Mouse (Mus musculus) CH12.LX (cell line): ENCODE data around the gene Dpep3. TPM values are rescaled to one million over a fixed set of nuclear protein-coding genes. Genes with fewer than 3 reads are reported as not detected.

Source experiments
- DNase-seq: peaks from one replicate; pipeline ENCODE4 v3.0.0-alpha.2; 2013; ENCODE audit errors: extremely low read depth
- H3K27ac ChIP-seq: 2 replicates; pipeline ENCODE4 v1.5.1; 2012; ENCODE audit warnings: low read depth, mild to moderate bottlenecking, control low read depth, moderate library complexity; ENCODE audit not compliant: insufficient read depth
- H3K27me3 ChIP-seq: replicated peaks from 2 replicates; pipeline ENCODE3; 2012; ENCODE audit warnings: inconsistent platforms
- H3K36me3 ChIP-seq, 2 experiments: replicated peaks in 1 of 2; 2 replicates each; pipeline versions ENCODE3 to v1.6.1; 2012; ENCODE audit warnings: inconsistent platforms in 1 of 2, low read length in 1 of 2, mild to moderate bottlenecking in 1 of 2, mixed read lengths in 1 of 2, moderate library complexity in 1 of 2; ENCODE audit not compliant: control insufficient read depth in 1 of 2, insufficient read depth in 1 of 2
- H3K4me1 ChIP-seq, 2 experiments: 2 replicates each; pipeline ENCODE4 v1.6.1; 2012; ENCODE audit warnings: inconsistent platforms in 1 of 2, moderate library complexity in 1 of 2; ENCODE audit not compliant: insufficient read depth in 2 of 2, control insufficient read depth in 1 of 2
- H3K4me2 ChIP-seq: 2 replicates; pipeline ENCODE4 v1.6.1; 2012; ENCODE audit warnings: low read depth, mild to moderate bottlenecking, control low read depth; ENCODE audit not compliant: poor library complexity, insufficient read depth, severe bottlenecking
- H3K4me3 ChIP-seq, 3 experiments: fragments of 150-350 bp in 1 of 3; sonication (generic) in 1 of 3; replicated peaks in 1 of 3; 2 replicates each; pipeline versions ENCODE3 to v1.5.1; 2011 to 2012; ENCODE audit warnings: low read depth in 2 of 3, low read length in 2 of 3, mild to moderate bottlenecking in 2 of 3, moderate library complexity in 2 of 3, control low read depth in 1 of 3, improper control_type of control experiment in 1 of 3, inconsistent platforms in 1 of 3, mixed read lengths in 1 of 3; ENCODE audit not compliant: poor library complexity in 1 of 3
- H3K79me2 ChIP-seq: replicated peaks from 2 replicates; pipeline ENCODE4 v1.6.1; 2012; ENCODE audit warnings: mild to moderate bottlenecking, moderate library complexity; ENCODE audit not compliant: control insufficient read depth, poor library complexity, insufficient read depth, severe bottlenecking; ENCODE audit errors: extremely low read depth
- H3K9ac ChIP-seq: 2 replicates; pipeline ENCODE4 v1.6.1; 2012; ENCODE audit warnings: low read depth, mild to moderate bottlenecking, control low read depth, moderate library complexity; ENCODE audit not compliant: insufficient read depth
- H3K9me3 ChIP-seq: replicated peaks from 2 replicates; pipeline ENCODE3; 2012; ENCODE audit warnings: low read length, inconsistent platforms, mixed read lengths
- BHLHE40 ChIP-seq: IDR thresholded peaks from 2 replicates; pipeline ENCODE4 v1.6.1; 2011; ENCODE audit warnings: mild to moderate bottlenecking, low read depth, low read length, improper control_type of control experiment
- CHD1 ChIP-seq: IDR thresholded peaks from 2 replicates; pipeline ENCODE4 v1.6.1; 2012; ENCODE audit warnings: low read depth, low read length, improper control_type of control experiment, inconsistent platforms
- CTCF ChIP-seq, 2 experiments: IDR thresholded peaks in 1 of 2; conservative IDR thresholded peaks in 1 of 2; 2 replicates each; pipeline ENCODE4 v1.5.1; 2011 to 2012; ENCODE audit warnings: low read depth in 2 of 2, low read length in 2 of 2, improper control_type of control experiment in 1 of 2, inconsistent platforms in 1 of 2, mild to moderate bottlenecking in 1 of 2, moderate library complexity in 1 of 2
- E2F4 ChIP-seq: IDR thresholded peaks from 2 replicates; pipeline ENCODE4 v1.6.1; 2011; ENCODE audit warnings: low read depth, low read length, improper control_type of control experiment; ENCODE audit not compliant: insufficient replicate concordance
- EP300 ChIP-seq: IDR thresholded peaks from 2 replicates; pipeline ENCODE4 v1.6.1; 2011; ENCODE audit warnings: low read length, improper control_type of control experiment
- IRF4 ChIP-seq: IDR thresholded peaks from 2 replicates; pipeline ENCODE4 v1.6.1; 2014; ENCODE audit warnings: low read depth, mild to moderate bottlenecking, inconsistent platforms, low read length, improper control_type of control experiment
- JUN ChIP-seq: IDR thresholded peaks from 2 replicates; pipeline ENCODE4 v1.6.1; 2011; ENCODE audit warnings: low read depth, mild to moderate bottlenecking, low read length, improper control_type of control experiment, moderate library complexity; ENCODE audit not compliant: insufficient read depth
- KAT2A ChIP-seq: IDR thresholded peaks from 2 replicates; pipeline ENCODE4 v1.6.1; 2012; ENCODE audit warnings: low read length, improper control_type of control experiment, inconsistent platforms; ENCODE audit not compliant: insufficient replicate concordance
- MAFK ChIP-seq: IDR thresholded peaks from 2 replicates; pipeline ENCODE4 v1.6.1; 2011; ENCODE audit warnings: low read length, improper control_type of control experiment; ENCODE audit not compliant: insufficient replicate concordance
- MAX ChIP-seq: IDR thresholded peaks from 2 replicates; pipeline ENCODE4 v1.6.1; 2011; ENCODE audit warnings: low read length, improper control_type of control experiment
- MXI1 ChIP-seq: IDR thresholded peaks from 2 replicates; pipeline ENCODE4 v1.6.1; 2011; ENCODE audit warnings: mild to moderate bottlenecking, low read depth, low read length, improper control_type of control experiment
- MYC ChIP-seq: IDR thresholded peaks from 2 replicates; pipeline ENCODE4 v1.6.1; 2011; ENCODE audit warnings: low read depth, mild to moderate bottlenecking, improper control_type of control experiment, low read length
- NELFE ChIP-seq: IDR thresholded peaks from 2 replicates; pipeline ENCODE4 v1.6.1; 2011; ENCODE audit warnings: low read depth, low read length, improper control_type of control experiment
- PAX5 ChIP-seq: IDR thresholded peaks from 2 replicates; pipeline ENCODE4 v1.6.1; 2012; ENCODE audit warnings: low read length, inconsistent platforms, mixed read lengths
- RAD21 ChIP-seq: IDR thresholded peaks from 2 replicates; pipeline ENCODE4 v1.6.1; 2011; ENCODE audit warnings: low read depth, mild to moderate bottlenecking, low read length, improper control_type of control experiment, moderate library complexity
- RCOR1 ChIP-seq: conservative IDR thresholded peaks from 2 replicates; pipeline ENCODE4 v1.6.1; 2012; ENCODE audit warnings: low read depth, mild to moderate bottlenecking, inconsistent platforms, low read length, improper control_type of control experiment
- SMC3 ChIP-seq: IDR thresholded peaks from 2 replicates; pipeline ENCODE4 v1.6.1; 2011; ENCODE audit warnings: low read depth, low read length, improper control_type of control experiment
- TCF12 ChIP-seq: IDR thresholded peaks from 2 replicates; pipeline ENCODE4 v1.6.1; 2014; ENCODE audit warnings: low read depth, mild to moderate bottlenecking, inconsistent platforms, low read length, improper control_type of control experiment
- UBTF ChIP-seq: IDR thresholded peaks from 2 replicates; pipeline ENCODE4 v1.6.1; 2012; ENCODE audit warnings: low read depth, mild to moderate bottlenecking, inconsistent platforms, low read length, improper control_type of control experiment, moderate library complexity
- USF1 ChIP-seq: IDR thresholded peaks from 2 replicates; pipeline ENCODE4 v1.6.1; 2014; ENCODE audit warnings: low read depth, mild to moderate bottlenecking, inconsistent platforms, low read length, improper control_type of control experiment
- USF2 ChIP-seq: conservative IDR thresholded peaks from 2 replicates; pipeline ENCODE4 v1.6.1; 2011; ENCODE audit warnings: low read depth, low read length, improper control_type of control experiment
- ZC3H11A ChIP-seq: IDR thresholded peaks from 2 replicates; pipeline ENCODE4 v1.6.1; 2012; ENCODE audit warnings: low read depth, mild to moderate bottlenecking, inconsistent platforms, low read length, improper control_type of control experiment
- ZKSCAN1 ChIP-seq: IDR thresholded peaks from 2 replicates; pipeline ENCODE4 v1.6.1; 2012; ENCODE audit warnings: low read depth, inconsistent platforms, low read length, improper control_type of control experiment, borderline replicate concordance
- ZMIZ1 ChIP-seq: IDR thresholded peaks from 2 replicates; pipeline ENCODE4 v1.6.1; 2012; ENCODE audit warnings: low read depth, mild to moderate bottlenecking, inconsistent platforms, low read length, improper control_type of control experiment
- ZNF384 ChIP-seq: IDR thresholded peaks from 2 replicates; pipeline ENCODE4 v1.6.1; 2012; ENCODE audit warnings: low read depth, low read length, improper control_type of control experiment, inconsistent platforms
- dilution Hi-C: fragments of 300-500 bp; cut with MboI; formaldehyde crosslinking; loops from 2 replicates; pipeline ENCODE4 v1.14.3; 2020; ENCODE audit warnings: low sequenced_read_pairs; ENCODE audit not compliant: extremely low pct_unique_long_range_greater_than_20kb, extremely low pct_ligation_motif_present
- in situ Hi-C: fragments of 300-500 bp; cut with MboI; formaldehyde crosslinking; loops from 3 replicates; pipeline ENCODE4 v1.14.3; 2019; ENCODE audit warnings: low sequenced_read_pairs, low pct_ligation_motif_present, low pct_unique_long_range_greater_than_20kb, mixed read lengths
- polyA plus RNA-seq: library from polyadenylated mRNA; unstranded; fragments of >175 nt; gene quantifications from 2 replicates; pipeline ENCODE4 v1.2.1, GENCODE M21; 2012; ENCODE audit warnings: low read depth; ENCODE audit not compliant: insufficient read length
- total RNA-seq, 2 experiments: library from RNA; depleted of rRNA; stranded (reverse); fragments of 300-350 nt in 1 of 2; fragments of >200 nt in 1 of 2; gene quantifications; 2 replicates each; pipeline ENCODE4 v1.2.3; 2012 to 2014

The Dpep3 gene
- total and polyA plus RNA-seq, 3 experiments, result not detected

DNA sequence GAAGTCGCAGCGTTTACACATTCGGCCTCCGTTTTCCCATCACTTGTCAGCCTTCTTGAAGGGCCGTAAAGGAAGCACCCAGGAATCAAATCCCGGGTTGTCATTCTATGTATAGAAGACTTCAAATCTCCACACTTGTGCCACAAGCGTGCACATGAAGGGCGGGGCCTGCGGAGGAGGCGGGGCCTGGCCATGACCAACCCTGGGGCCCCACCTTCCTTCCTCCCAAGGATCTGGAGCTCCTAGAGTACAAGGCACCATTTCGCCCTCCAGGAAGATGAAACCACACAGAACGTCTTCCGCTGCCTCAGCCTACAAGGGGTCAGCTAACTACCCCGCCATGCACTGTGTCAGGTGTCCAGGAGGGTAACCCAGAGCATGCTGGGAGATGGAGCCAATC is 18.1 kb downstream of the Dpep3 start:
- Histone ChIP-seq H3K4me3 (no peak overlapping the region), H3K9ac (no peak overlapping the region), H3K27me3 (peaks cover 1% of the 10 kb centered on the region), H3K79me2 (no peaks in the 10 kb centered on the region), H3K9me3 (no peaks in the 10 kb centered on the region), H3K36me3 (peaks cover 2 to 35% of the 10 kb centered on the region in 2 experiments), H3K27ac (no peak overlapping the region), H3K4me1 (peaks cover 6 to 14% of the 10 kb centered on the region in 2 experiments), H3K4me2 (no peak overlapping the region)
- TF ChIP-seq PAX5 (no peak), CHD1 (no peak), RAD21 (no peak), UBTF (no peak), ZC3H11A (no peak), EP300 (no peak), MXI1 (no peak), IRF4 (no peak), ZNF384 (no peak), ZKSCAN1 (no peak), MAX (no peak), MYC (no peak), CTCF (conservative IDR thresholded peaks at IDR 0.05 in 1 of 2, IDR thresholded peaks at IDR 0.05 in 1 of 2; ENCODE audit: low read depth in 2 of 2, low read length in 2 of 2) (no peak), ZMIZ1 (no peak), RCOR1 (no peak), MAFK (no peak), SMC3 (no peak)
- dilution Hi-C loops (no loop called here), in situ Hi-C loops (no loop called here)
- DNase-seq, result no peak

DNA sequence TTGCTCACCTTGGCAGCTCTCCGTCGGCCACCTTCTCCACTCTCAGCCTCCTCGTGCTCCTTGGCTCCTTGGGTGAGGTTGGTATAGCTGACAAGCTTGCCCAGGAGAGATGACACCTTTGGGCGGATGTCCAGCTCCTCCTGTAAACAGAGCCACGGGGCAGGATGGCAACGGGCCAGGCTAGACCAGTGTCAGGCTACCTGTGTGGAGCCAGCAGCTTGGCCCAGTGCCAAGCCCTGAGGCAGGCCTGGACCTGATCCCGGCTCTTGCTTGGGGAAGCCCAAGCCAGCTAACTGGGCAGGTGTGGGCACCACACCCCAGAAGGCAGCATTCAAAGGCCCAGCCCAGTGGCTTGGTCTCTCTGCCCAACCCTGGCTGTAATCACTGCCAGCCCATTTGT is 19.9 kb downstream of the Dpep3 start:
- no peaks in the 10 kb centered on the region for H3K9me3 ChIP-seq
- peaks cover 5 to 48% of the 10 kb centered on the region in 2 experiments for H3K36me3 ChIP-seq
- H3K4me3 ChIP-seq, result no peak overlapping the region
- dilution Hi-C loops, result no loop called here
- H3K27ac ChIP-seq, result no peak overlapping the region
- no peak overlapping the region for H3K4me2 ChIP-seq
- no peak for DNase-seq
- H3K27me3 ChIP-seq, result no peaks in the 10 kb centered on the region
- peaks cover 0 to 5% of the 10 kb centered on the region in 2 experiments; a peak in 1 of 4 replicates for H3K4me1 ChIP-seq
- no peak overlapping the region for H3K9ac ChIP-seq
- in situ Hi-C loops, result no loop called here
- no peaks in the 10 kb centered on the region for H3K79me2 ChIP-seq
- TF ChIP-seq NELFE (no peak), RCOR1 (no peak), E2F4 (no peak), PAX5 (no peak), KAT2A (no peak), USF1 (no peak), ZNF384 (no peak), TCF12 (no peak), BHLHE40 (no peak), USF2 (no peak), ZMIZ1 (no peak), JUN (no peak)
- TF ChIP-seq, all 38 proteins: peak for 0
